Mouse (Mus musculus) CD8-positive naive resting alpha-beta T cell, adult 57 days (primary cell): ENCODE results near the gene Nlrp1b. TPM values are rescaled to one million over a fixed set of nuclear protein-coding genes. Genes with fewer than 3 reads are reported as not detected.

Experiments
- total RNA-seq: library from RNA; stranded (reverse); gene quantifications from one replicate; pipeline ENCODE4 v1.2.4, GENCODE M21; 2023

The Nlrp1b gene
- 1.1 TPM for total RNA-seq

DNA sequence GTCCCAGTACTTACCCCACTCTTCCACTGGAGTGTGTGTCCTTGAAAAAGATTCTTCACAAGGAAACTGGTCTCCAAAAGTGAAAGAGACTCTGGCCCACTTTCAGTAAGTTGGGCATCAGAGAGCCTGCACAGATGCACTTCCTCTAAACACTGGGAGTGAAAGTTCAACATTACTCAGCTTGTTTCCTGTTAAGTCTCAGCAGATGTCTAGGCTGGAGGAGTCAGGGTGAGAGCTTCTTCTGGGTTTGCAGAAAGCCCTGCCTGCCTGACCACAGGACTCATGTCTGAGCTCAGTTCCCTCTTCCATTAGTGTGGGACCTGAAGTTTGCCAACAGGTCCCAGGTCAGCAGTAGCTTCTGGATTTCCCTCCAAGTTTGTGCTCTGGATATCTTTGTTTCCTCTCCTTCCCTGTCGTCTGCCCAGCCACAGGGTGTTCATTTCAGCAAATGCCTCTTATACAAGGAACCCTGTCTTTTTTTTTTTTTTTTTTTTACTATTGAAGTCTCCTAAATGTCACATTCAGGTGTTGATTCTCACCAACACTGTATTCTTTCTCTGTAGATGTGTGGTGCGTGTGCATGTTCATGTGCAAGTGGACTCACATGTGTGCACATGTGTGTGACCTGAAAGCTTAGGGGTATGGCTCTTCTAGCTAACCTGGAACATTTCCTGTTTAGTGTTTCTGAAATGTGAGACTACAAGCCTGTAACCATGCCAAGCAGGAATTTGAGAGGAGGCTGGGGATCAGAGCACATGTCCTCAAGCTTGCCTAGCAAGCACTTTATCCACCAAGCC lies at the start of gene Nlrp1b:
Gene Nlrp1b (minus strand): TSS at position 50 of the 797 bp plus-strand sequence.

DNA sequence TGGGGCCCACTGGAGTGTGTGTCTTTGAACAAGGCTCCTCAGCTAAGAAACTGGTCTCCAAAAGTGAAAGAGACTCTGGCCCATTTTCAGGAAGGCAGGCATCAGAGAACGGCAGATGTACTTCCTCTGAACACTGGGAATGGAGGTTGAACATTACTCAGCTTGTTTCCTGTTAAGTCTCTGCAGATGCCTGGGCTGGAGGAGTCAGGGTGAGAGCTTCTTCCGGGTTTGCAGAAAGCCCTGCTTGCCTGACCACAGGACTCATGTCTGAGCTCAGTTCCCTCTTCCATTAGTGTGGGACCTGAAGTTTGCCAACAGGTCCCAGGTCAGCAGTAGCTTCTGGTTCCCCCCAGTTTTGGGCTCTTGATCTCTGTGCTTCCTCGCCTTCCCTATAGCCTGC lies 85.9 kb downstream of the Nlrp1b start, which contains the start of gene Nlrp1a:
Gene Nlrp1a (minus strand): TSS at position 44 of the 400 bp plus-strand sequence.

Other genes with a start within 250 kb of the Nlrp1b start
- 99.0 TPM for gene C1qbp, start 247.7 kb downstream of the Nlrp1b start, total RNA-seq
- gene Dhx33, start 226.3 kb downstream of the Nlrp1b start, total RNA-seq, result 26.5 TPM
- gene Mis12, start 211.1 kb downstream of the Nlrp1b start, total RNA-seq, result 11.9 TPM
- gene Derl2, start 210.9 kb downstream of the Nlrp1b start, total RNA-seq, result 25.4 TPM
- gene 6330403K07Rik, start 197.2 kb downstream of the Nlrp1b start, total RNA-seq, result 0.46 TPM
- gene Nlrp1a, start 86.0 kb downstream of the Nlrp1b start, total RNA-seq, result 2.1 TPM